Mouse (Mus musculus) macrophage (primary cell): ENCODE measurements around the gene Lrg1. TPM values are rescaled to one million over a fixed set of nuclear protein-coding genes. Genes with fewer than 3 reads are reported as not detected.

ENCODE experiments used
- H3K27ac ChIP-seq: fragments of 350-480 bp; formaldehyde crosslinking; 2 replicates; pipeline ENCODE4 v1.9.0; 2021
- H3K36me3 ChIP-seq: fragments of 350-480 bp; formaldehyde crosslinking; 2 replicates; pipeline ENCODE4 v1.9.0; 2021; ENCODE audit errors: inconsistent target
- H3K4me3 ChIP-seq: fragments of 350-480 bp; formaldehyde crosslinking; 2 replicates; pipeline ENCODE4 v1.9.0; 2021; ENCODE audit errors: inconsistent target
- H3K79me2 ChIP-seq: fragments of 350-480 bp; formaldehyde crosslinking; 2 replicates; pipeline ENCODE4 v1.9.0; 2021; ENCODE audit errors: inconsistent target
- WGBS: methylation state at CpG from one replicate; pipeline ENCODE4 v1.1.7; 2026; ENCODE audit warnings: inconsistent platforms; ENCODE audit not compliant: missing documents; 5-methylcytosine and 5-hydroxymethylcytosine counted together
- polyA plus RNA-seq: library from polyadenylated mRNA; stranded (reverse); fragments of 250-400 nt; gene quantifications from 3 replicates; pipeline ENCODE4 v1.2.4, GENCODE M21; 2018; ENCODE audit warnings: inconsistent platforms

Lrg1 gene
- polyA plus RNA-seq, 1 experiment from 2014 or later = 0.26 TPM

DNA sequence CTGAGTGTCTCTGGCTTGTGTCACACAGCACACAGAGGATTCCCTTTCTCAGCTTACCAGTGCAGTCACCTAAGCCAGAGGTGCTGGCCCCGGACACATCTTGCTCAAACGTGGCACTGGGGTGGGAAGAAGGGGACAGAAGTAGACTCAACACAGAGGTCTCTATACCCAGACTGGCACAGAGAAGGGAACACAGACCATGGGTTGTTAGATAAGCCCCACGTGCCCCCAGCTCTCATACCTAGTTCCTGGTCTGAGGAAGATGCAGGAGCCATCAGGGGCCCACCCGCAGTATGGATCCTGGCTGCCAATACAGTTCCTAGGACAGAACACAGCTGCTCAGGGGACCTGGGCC is 3.5 kb upstream of the Lrg1 start:
- Histone ChIP-seq H3K79me2 (no peaks in the 10 kb centered on the region), H3K4me3 (no peak overlapping the region), H3K36me3 (peaks cover 20% of the 10 kb centered on the region), H3K27ac (no peak overlapping the region)
- 85% methylated on average over 4 of the region's 4 CpGs for WGBS

DNA sequence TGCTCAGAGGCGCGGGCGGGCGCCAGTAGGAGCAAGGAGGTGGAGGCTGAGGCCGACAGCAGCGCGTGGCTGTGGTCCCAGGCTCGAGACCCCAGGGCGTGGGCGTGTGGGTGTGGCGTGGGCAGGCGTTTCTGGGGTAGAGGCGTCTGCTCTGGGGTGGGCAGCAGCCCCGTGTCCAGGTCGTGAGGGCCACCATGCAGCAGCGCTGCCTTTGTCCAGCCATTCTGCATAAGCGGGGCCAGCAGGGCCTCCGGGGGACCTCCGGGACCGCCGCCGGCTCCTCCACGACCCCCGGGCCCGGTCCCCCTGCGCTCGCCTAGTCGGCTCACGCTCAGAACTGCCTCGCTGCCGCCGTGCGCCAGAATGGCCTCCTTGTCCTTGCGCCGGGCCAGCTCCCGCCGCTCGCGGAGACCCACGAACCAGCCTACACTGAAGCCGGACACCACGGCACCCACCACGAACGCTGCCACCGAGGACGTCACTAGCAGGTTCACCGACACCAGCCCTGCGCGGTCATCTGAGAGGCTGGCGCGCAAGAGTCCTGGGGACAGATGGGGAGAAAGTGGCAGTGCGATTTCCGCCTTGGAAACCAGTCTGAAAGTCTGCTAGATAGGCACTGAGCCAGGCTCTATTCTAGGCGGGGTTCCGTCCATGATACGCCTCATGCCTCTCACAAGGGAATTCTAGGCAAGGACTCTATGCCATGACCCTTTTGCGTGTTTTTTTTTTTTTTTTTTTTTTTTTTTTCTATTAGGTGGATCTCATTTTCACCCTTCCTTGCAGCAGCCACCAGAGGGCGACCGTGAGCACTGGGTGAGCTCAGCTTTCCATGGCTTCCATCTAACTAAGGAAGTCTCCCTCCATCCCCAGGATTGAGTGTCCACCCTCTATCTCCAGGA is 2.8 kb upstream of the Lrg1 start:
- WGBS = 54% methylated on average over 57 of the region's 59 CpGs
- no peaks in the 10 kb centered on the region for H3K79me2 ChIP-seq
- no peak overlapping the region for H3K4me3 ChIP-seq
- H3K36me3 ChIP-seq = peaks cover 16% of the 10 kb centered on the region
- H3K27ac ChIP-seq = no peak overlapping the region

DNA sequence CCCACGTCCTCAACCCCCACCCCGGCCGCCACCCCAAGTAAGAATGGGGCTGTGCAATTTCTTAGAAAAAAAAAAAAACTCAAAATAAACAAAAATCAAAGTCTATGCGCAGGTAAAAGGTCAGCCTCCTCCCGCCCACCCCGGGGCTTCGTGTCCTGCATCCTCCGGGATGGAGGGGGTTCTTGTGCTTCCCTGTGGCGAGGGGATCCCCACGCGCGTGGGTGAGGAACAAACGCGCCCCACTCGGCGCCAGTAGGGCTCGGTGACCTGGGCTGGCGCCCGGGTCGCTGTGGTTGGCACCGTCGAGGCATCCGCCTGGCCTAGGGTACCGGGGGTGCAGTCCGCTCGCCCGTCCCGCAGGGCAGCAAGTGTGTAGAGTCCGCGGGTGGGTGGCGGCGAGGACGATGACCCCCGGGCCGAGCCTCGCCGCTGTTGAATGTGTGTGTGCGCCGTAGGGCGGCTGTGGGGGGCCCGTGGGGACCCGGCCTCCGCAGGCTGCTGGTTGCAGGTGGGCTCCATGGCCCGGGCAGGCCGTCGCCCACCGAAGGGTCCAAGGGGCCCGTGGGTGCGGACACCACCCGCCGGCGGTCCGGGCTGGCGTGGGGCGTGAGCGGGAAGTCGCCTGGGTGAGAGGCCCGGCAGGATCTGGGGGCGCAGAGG is 2.0 kb upstream of the Lrg1 start:
- Histone ChIP-seq H3K79me2 (no peaks in the 10 kb centered on the region), H3K27ac (no peak overlapping the region), H3K4me3 (no peak overlapping the region), H3K36me3 (peaks cover 10% of the 10 kb centered on the region; the same call in 1 of the 2 replicates)
- WGBS = 83% methylated on average over 45 of the region's 59 CpGs

DNA sequence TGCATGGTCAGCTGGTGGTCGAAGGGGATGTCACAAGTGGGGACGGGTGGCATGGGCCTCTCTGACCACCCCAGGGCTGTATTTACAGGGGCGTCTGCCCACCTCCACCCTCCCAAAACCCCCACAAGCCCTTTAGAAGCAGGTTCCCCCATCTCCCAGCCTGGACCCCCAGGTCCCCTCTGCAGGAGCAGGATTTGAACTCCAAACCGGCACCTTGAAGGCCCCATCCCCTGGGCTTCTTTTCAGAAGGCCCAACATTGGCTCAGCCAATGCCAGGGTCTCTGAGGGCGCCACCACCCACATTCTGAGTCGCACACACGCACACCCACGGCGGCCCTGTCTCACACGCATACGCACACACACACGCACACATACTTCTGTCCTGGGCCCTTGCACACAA is 1.4 kb upstream of the Lrg1 start:
- H3K36me3 ChIP-seq = peaks cover 10% of the 10 kb centered on the region; the same call in 1 of the 2 replicates
- H3K27ac ChIP-seq = no peak overlapping the region
- H3K79me2 ChIP-seq = no peaks in the 10 kb centered on the region
- H3K4me3 ChIP-seq = no peak overlapping the region
- WGBS = 90% methylated on average over 12 of the region's 12 CpGs

DNA sequence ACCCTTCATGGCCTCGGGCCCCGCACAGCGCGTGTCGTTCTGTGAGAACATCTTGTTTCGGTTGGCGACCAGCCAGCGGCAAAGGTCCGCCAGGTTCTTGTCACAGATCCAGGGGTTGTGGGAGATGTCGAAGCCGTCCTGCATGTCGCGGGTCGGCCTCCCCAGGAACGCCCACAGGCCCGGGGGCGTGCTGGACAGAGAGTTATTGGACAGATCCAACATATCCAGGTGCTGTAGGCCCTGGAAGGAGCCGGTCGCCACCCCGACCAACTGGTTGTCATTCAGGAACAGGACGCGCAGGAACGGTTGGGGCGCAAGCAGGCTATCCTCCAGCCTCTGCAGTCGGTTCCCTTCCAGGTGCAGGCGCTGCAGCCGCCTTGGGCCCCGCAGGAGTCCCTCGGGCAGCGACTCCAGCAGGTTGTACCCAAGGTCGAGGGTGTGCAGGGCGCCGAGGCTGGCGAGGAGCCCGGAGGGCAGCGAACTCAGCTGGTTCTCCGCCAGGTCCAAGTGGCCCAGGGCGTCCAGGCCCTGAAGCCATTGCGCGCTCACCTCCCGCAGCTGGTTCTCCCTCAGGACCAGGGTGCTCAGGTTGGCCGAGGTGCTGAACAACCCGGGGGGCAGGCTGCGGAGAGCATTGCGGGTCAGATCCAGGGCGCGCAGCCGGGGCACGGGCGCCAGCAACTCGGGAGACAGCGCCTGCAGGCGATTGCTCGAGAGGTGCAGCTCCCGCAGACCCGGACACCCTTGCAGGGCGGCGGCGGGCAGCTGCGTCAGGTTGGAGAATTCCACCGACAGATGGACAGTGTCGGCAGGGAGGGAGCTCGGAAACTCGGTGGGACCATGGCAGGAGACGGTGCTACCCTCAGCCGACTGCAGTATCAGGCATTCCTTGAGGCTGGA is 1.6 kb downstream of the Lrg1 start:
- H3K79me2 ChIP-seq = no peaks in the 10 kb centered on the region
- H3K4me3 ChIP-seq = no peak overlapping the region
- no peak overlapping the region for H3K27ac ChIP-seq
- 5% methylated on average over 63 of the region's 66 CpGs for whole genome bisulfite sequencing
- no peaks in the 10 kb centered on the region for H3K36me3 ChIP-seq

DNA sequence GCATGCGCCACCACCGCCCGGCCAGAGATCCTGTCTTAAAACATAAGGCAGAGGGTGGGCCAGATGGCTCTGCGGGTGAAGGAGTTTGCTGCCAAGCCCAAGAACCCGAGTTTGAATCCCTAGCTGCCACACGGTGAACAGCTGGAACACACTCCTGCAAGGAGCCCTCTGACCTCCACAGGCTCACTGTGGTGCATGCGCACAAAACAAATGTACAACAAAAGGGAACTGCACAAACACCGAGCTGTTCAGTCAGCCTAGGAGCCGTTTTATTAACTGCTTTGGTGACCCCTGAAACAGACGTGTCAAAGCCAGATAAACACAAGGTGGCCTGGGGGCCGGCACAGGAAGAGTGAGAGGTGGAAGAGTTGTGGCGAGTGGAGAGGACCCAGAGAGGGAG is 2.4 kb downstream of the Lrg1 start:
- H3K4me3 ChIP-seq = no peak overlapping the region
- WGBS = 38% methylated on average over 12 of the region's 12 CpGs
- H3K27ac ChIP-seq = no peak overlapping the region

DNA sequence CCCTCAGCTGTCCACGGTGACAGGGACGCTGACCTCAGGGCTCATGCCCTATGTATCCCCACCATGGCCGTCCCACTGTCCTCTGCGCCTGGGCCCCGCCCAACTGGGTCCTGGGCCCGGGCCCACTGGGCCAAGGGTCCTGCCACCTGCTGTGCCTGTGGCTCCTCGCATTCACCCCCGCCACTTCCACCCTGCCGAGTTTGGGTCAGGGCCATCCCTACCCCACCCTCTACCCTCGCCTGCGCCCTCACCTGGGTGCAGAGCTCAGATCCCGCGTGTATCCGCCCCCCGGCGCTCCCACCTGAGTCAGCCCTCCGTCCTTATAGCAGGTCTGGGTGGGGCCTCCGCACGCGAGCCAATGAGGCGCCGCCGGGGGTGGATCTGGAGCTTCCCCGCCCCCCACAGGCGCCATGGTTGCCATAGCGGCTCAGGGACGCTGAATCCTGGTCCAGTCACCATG is 4.5 kb downstream of the Lrg1 start, which contains the start of gene Plin5:
Plin5 (minus strand) TSS at position 346 of the 460 bp plus-strand sequence.
- no peaks in the 10 kb centered on the region for H3K36me3 ChIP-seq
- no peak within 1 kb of the TSS for H3K27ac ChIP-seq
- no peaks in the 10 kb centered on the region for H3K79me2 ChIP-seq
- no peak within 1 kb of the TSS for H3K4me3 ChIP-seq
- WGBS = 5% methylated on average over 27 of the region's 27 CpGs

More for the DNA sequence above, 2.4 kb downstream of the Lrg1 start:
- Histone ChIP-seq H3K79me2 (no peaks in the 10 kb centered on the region), H3K36me3 (no peaks in the 10 kb centered on the region)

DNA sequence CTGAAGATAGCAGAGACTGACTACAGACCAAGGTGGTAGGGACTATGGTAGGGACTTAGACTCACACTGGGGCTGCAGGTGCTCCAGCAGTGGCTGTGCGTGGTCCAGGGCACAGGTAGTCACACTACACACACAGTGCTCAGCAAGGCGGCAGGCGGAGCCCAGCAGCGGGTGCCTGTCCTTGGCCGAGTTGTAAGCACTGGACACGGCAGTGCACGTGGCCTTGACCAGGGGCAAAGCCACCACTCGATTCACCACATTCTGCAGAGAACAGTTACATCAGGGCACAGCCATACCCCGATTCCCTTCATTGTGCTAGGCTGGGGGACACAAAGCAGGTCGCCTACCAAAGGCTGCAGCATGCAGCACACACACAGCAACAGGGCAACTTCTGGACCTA is 5.6 kb downstream of the Lrg1 start:
- Histone ChIP-seq H3K36me3 (no peaks in the 10 kb centered on the region), H3K4me3 (no peak overlapping the region), H3K27ac (no peak overlapping the region), H3K79me2 (no peaks in the 10 kb centered on the region)
- WGBS = 75% methylated on average over 10 of the region's 10 CpGs

DNA sequence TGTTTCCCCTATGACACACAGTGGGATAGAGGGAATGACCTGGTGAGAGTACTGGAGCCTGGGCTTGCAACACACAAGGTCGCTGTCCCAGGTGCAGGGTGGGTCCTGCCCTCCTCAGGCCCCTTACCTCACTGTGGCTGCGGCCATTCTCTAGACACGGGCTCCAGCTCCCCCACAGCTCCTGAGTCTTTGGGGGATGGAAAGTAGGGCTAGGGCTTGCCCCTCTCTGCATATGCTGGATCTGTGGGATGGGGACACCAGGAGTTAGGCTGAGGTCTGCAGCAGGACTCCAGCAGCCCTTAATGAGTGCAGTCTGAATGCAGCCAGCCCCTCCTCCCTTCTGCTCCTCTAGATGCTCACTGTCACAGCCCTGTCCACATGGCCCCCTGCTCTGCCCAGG is 9.1 kb downstream of the Lrg1 start:
- Histone ChIP-seq H3K4me3 (no peak overlapping the region), H3K79me2 (no peaks in the 10 kb centered on the region), H3K27ac (no peak overlapping the region), H3K36me3 (no peaks in the 10 kb centered on the region)
- WGBS = 88% methylated on average over 3 of the region's 3 CpGs

DNA sequence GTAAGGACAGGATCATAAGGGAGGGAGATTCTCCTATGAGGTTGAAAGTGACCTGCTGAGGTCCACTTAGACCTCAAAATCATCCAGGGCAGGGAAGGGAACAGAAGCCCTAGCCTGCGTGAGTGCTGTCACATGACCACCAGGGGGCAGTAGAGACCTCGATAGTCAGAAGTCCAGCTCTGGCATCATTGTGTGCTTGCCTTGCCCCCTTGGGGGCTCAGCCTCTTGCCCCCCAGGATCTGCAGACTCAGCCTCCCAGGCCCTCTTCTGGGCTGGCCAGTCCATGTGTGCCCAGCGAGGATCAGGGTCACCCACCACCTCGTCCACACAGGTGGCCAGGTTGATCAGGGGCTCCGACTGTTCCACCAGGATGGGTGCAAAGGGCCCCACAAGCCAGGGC is 9.9 kb downstream of the Lrg1 start:
- Histone ChIP-seq H3K4me3 (no peak overlapping the region), H3K79me2 (no peaks in the 10 kb centered on the region), H3K36me3 (no peaks in the 10 kb centered on the region), H3K27ac (no peak overlapping the region)
- 47% methylated on average over 5 of the region's 5 CpGs for WGBS

DNA sequence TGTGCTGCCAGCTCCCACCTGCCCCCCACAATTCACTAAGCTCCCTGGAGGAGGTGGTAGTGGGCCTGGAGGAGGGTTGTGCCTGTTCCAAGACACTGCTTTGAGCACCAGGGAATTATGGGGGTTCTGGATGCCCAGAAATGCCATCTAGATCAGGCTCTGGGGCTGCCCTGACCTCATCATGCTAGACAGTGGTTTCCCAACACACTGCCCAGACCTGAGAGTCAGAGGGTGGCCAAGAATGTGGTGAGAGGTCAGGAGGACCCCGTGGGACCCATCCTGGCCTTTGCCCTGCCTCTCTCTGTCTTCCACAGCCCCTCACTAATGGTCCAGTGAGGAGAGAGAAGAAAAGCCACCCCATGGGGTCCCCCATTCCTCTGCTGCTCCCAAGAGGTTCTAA is 10.8 kb downstream of the Lrg1 start:
- H3K4me3 ChIP-seq = no peak overlapping the region
- H3K27ac ChIP-seq = no peak overlapping the region
- H3K79me2 ChIP-seq = no peaks in the 10 kb centered on the region
- 36% methylated on average over 1 of the region's 1 CpGs for WGBS
- no peaks in the 10 kb centered on the region for H3K36me3 ChIP-seq

DNA sequence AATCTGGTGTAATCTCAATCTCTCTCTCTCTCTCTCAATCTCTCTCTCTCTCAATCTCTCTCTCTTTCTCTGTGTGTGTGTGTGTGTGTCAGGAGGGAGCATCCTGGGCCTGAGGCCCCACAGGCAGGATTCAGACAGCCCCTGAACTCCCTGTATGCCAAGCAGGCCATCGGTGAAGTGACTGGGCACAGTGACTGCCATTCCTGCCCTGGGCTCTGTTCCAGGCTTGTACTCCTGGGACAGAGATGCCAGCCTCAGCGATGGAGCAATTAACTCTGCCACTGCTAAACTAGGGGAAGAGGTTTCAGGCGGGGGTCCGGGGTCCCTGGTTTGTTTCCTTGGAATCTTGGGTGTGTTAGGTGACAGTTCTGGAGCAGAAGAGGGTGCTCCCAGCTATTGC is 11.2 kb downstream of the Lrg1 start:
- H3K27ac ChIP-seq = no peak overlapping the region
- no peaks in the 10 kb centered on the region for H3K36me3 ChIP-seq
- WGBS = 77% methylated on average over 4 of the region's 4 CpGs
- H3K4me3 ChIP-seq = no peak overlapping the region
- no peaks in the 10 kb centered on the region for H3K79me2 ChIP-seq

DNA sequence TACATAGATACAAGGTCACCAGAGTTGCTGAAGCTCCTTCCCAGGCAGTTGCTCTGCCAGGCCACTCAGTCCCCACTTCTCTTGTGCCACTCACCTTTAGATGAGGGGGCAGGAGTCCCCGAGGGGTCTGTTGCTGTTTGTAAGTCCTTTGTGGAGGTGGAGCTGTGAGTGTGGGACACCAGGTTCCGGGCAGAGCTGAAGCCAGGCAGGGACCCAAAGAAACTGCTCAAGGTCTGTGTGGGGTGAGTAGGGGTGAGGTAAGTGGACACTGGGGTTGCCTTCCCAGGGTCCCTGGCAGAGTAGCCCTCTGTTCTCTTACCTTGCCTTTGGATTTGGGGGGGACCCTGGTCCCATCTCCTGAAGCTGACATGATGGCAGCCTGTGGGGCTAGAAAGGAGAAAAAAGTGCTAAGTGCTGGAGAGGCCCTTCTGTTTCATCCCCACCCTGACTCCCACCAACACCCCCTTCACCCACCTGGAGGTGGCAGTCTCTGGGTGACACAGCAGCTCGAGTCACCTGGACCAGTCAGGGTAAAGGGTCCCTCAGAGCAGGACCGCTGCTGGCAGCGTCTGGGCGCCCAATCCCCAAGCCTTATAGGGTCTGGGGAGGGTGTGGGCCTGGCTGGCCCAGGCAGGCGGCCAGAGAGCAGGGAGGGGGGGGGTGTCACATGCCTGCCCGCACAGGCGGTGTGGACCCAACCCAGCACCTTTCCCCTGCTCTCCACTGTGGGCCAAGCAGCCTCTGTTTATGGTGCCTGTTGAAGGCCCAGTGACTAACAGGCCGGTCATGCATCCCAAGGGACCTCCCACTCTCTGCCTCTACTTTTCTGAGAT is 12.4 kb downstream of the Lrg1 start, which contains the start of gene Plin4:
Plin4 (minus strand) TSS at position 585 of the 833 bp plus-strand sequence.
- Histone ChIP-seq H3K79me2 (no peaks in the 10 kb centered on the region), H3K27ac (no peak within 1 kb of the TSS), H3K36me3 (no peaks in the 10 kb centered on the region), H3K4me3 (no peak within 1 kb of the TSS)
- WGBS = 87% methylated on average over 9 of the region's 10 CpGs
